ENCODE assay signal across 28 mouse cellular contexts in genomic region chr5:61863426-61863825, GRCm38 (mm10). TPM values are rescaled to one million over a fixed set of nuclear protein-coding genes. Genes with fewer than 3 reads are reported as not detected.
DNase-seq lines count a peak whose midpoint lies in the region; ATAC-seq and TF ChIP-seq lines count a peak whose summit lies in the region.
"Had no signal": no experiment of that assay in that cellular context is flagged by ENCODE, and none has a peak within 500 bp of the region (broad histone marks: within the 10 kb centered on the region; RNA-seq: fewer than 3 reads in every experiment).

No protein-coding gene starts in this region.

- no peaks in the 10 kb centered on the region for H3K4me1 ChIP-seq in forebrain, postnatal 0 days (ENCODE audit: insufficient read depth)
- H3K4me1 ChIP-seq in forebrain, embryonic 12.5 days = no peaks in the 10 kb centered on the region
- no peaks in the 10 kb centered on the region for H3K4me1 ChIP-seq in midbrain, embryonic 14.5 days (ENCODE audit: control insufficient read depth, insufficient read depth, low read length)
- no peaks in the 10 kb centered on the region for H3K4me1 ChIP-seq in midbrain, embryonic 11.5 days (ENCODE audit: control insufficient read depth, insufficient read depth, low read length)
- H3K4me1 ChIP-seq: forebrain, embryonic 15.5 days; heart, embryonic 10.5 days; hindbrain, embryonic 15.5 days; limb, embryonic 12.5 days; liver, embryonic 12.5 days; neural tube, embryonic 13.5 days; stomach, embryonic 15.5 days had no signal

- H3K4me2 ChIP-seq in forebrain, postnatal 0 days (ENCODE audit: low read depth) = no peak overlapping the region
- H3K4me2 ChIP-seq in forebrain, embryonic 12.5 days = no peak overlapping the region
- no peak overlapping the region for H3K4me2 ChIP-seq in midbrain, embryonic 14.5 days (ENCODE audit: low read length)
- no peak overlapping the region for H3K4me2 ChIP-seq in midbrain, embryonic 11.5 days
- H3K4me2 ChIP-seq: forebrain, embryonic 15.5 days; hindbrain, embryonic 15.5 days; limb, embryonic 12.5 days; liver, embryonic 12.5 days; neural tube, embryonic 13.5 days; stomach, embryonic 15.5 days had no signal

- H3K27me3 ChIP-seq in forebrain, postnatal 0 days (ENCODE audit: insufficient read depth, low read length) = no peaks in the 10 kb centered on the region
- no peaks in the 10 kb centered on the region for H3K27me3 ChIP-seq in forebrain, embryonic 12.5 days
- no peaks in the 10 kb centered on the region for H3K27me3 ChIP-seq in midbrain, embryonic 14.5 days (ENCODE audit: control insufficient read depth, insufficient read depth, low read length)
- H3K27me3 ChIP-seq in midbrain, embryonic 11.5 days (ENCODE audit: control insufficient read depth, insufficient read depth, low read length) = no peaks in the 10 kb centered on the region
- H3K27me3 ChIP-seq: forebrain, embryonic 15.5 days; hindbrain, embryonic 15.5 days; limb, embryonic 12.5 days; liver, embryonic 12.5 days; neural tube, embryonic 13.5 days; stomach, embryonic 15.5 days had no signal

- DNase-seq in forebrain, postnatal 0 days = peak; percentile 30
- peak; percentile 48 for DNase-seq in midbrain, embryonic 14.5 days
- no peak for DNase-seq in midbrain, embryonic 11.5 days (ENCODE audit: low spot score, missing footprints)
- DNase-seq in layer of hippocampus, adult 2 months (ENCODE audit: low spot score in 2 of 2) = peak; percentile 58 to 60
- DNase-seq in telencephalon, adult 2 months (ENCODE audit: low read depth, low spot score) = peak; percentile 16
- DNase-seq in heart, postnatal 25 days (ENCODE audit: low spot score) = no peak
- DNase-seq: cerebellum, adult 11-12 months; gastrocnemius, postnatal 36 days; kidney, postnatal 36 days; lung, adult 2 months; lung, postnatal 4 days; right cerebral cortex, postnatal 25 days had no signal

- no peak for TF ChIP-seq CTCF in forebrain, postnatal 0 days (IDR thresholded peaks at IDR 0.05; ENCODE audit: low read depth)
- TF ChIP-seq CTCF in layer of hippocampus, adult 2 months (conservative IDR thresholded peaks at IDR 0.05) = no peak

- H3K36me3 ChIP-seq in forebrain, postnatal 0 days (ENCODE audit: insufficient read depth) = no peaks in the 10 kb centered on the region
- H3K36me3 ChIP-seq in forebrain, embryonic 12.5 days (replicated peaks) = no peaks in the 10 kb centered on the region
- no peaks in the 10 kb centered on the region for H3K36me3 ChIP-seq in midbrain, embryonic 14.5 days (ENCODE audit: control insufficient read depth, insufficient read depth, low read length)
- H3K36me3 ChIP-seq in midbrain, embryonic 11.5 days (ENCODE audit: control insufficient read depth, insufficient read depth, low read length) = no peaks in the 10 kb centered on the region
- H3K36me3 ChIP-seq: forebrain, embryonic 15.5 days; heart, embryonic 10.5 days; hindbrain, embryonic 15.5 days; limb, embryonic 12.5 days; liver, embryonic 12.5 days; neural tube, embryonic 13.5 days; stomach, embryonic 15.5 days had no signal

- ATAC-seq in forebrain, postnatal 0 days = no peak
- ATAC-seq in forebrain, embryonic 12.5 days (ENCODE audit: low FRiP score) = no peak
- ATAC-seq in midbrain, embryonic 14.5 days (ENCODE audit: low FRiP score, low TSS enrichment) = no peak
- no peak for ATAC-seq in midbrain, embryonic 11.5 days (ENCODE audit: low FRiP score)
- ATAC-seq: forebrain, embryonic 15.5 days; intestine, embryonic 16.5 days; liver, embryonic 12.5 days had no signal

- no peak overlapping the region for H3K27ac ChIP-seq in forebrain, postnatal 0 days (ENCODE audit: low read depth, low read length)
- H3K27ac ChIP-seq in forebrain, embryonic 12.5 days = no peak overlapping the region
- no peak overlapping the region for H3K27ac ChIP-seq in midbrain, embryonic 14.5 days (replicated peaks; ENCODE audit: low read depth, low read length)
- no peak overlapping the region for H3K27ac ChIP-seq in midbrain, embryonic 11.5 days (ENCODE audit: low read depth, low read length)
- peak overlapping the region; percentile 73 for H3K27ac ChIP-seq in layer of hippocampus, adult 2 months
- H3K27ac ChIP-seq: forebrain, embryonic 15.5 days; heart, embryonic 10.5 days; hindbrain, embryonic 15.5 days; limb, embryonic 12.5 days; liver, embryonic 12.5 days; neural tube, embryonic 13.5 days; stomach, embryonic 15.5 days had no signal

- no peaks in the 10 kb centered on the region for H3K9me3 ChIP-seq in forebrain, postnatal 0 days (ENCODE audit: low read length)
- no peaks in the 10 kb centered on the region for H3K9me3 ChIP-seq in forebrain, embryonic 12.5 days
- no peaks in the 10 kb centered on the region for H3K9me3 ChIP-seq in midbrain, embryonic 14.5 days (ENCODE audit: control insufficient read depth, low read length)
- H3K9me3 ChIP-seq in midbrain, embryonic 11.5 days (ENCODE audit: control insufficient read depth, low read length) = no peaks in the 10 kb centered on the region
- H3K9me3 ChIP-seq: forebrain, embryonic 15.5 days; heart, embryonic 10.5 days; hindbrain, embryonic 15.5 days; limb, embryonic 12.5 days; liver, embryonic 12.5 days; neural tube, embryonic 13.5 days; stomach, embryonic 15.5 days had no signal

- WGBS in forebrain, postnatal 0 days = 46% methylated on average over 3 of the region's 3 CpGs
- WGBS in forebrain, embryonic 12.5 days = 47% methylated on average over 3 of the region's 3 CpGs
- WGBS in midbrain, embryonic 14.5 days = 69% methylated on average over 3 of the region's 3 CpGs
- WGBS in midbrain, embryonic 11.5 days = 69% methylated on average over 3 of the region's 3 CpGs

- no peak overlapping the region for H3K9ac ChIP-seq in forebrain, postnatal 0 days
- no peak overlapping the region for H3K9ac ChIP-seq in forebrain, embryonic 12.5 days
- H3K9ac ChIP-seq in midbrain, embryonic 14.5 days (replicated peaks; ENCODE audit: low read length) = no peak overlapping the region
- H3K9ac ChIP-seq in midbrain, embryonic 11.5 days (ENCODE audit: low read length) = no peak overlapping the region
- H3K9ac ChIP-seq: forebrain, embryonic 15.5 days; hindbrain, embryonic 15.5 days; limb, embryonic 12.5 days; liver, embryonic 12.5 days; neural tube, embryonic 13.5 days; stomach, embryonic 15.5 days had no signal

- intact Hi-C loops in heart, postnatal 25 days (cut with DNase I) = no loop called here

- no peak overlapping the region for H3K4me3 ChIP-seq in forebrain, postnatal 0 days (ENCODE audit: low read depth, low read length)
- H3K4me3 ChIP-seq in forebrain, embryonic 12.5 days (replicated peaks) = no peak overlapping the region
- no peak overlapping the region for H3K4me3 ChIP-seq in midbrain, embryonic 14.5 days (replicated peaks; ENCODE audit: low read depth, low read length)
- no peak overlapping the region for H3K4me3 ChIP-seq in midbrain, embryonic 11.5 days (ENCODE audit: low read depth, low read length)
- no peak overlapping the region for H3K4me3 ChIP-seq in layer of hippocampus, adult 2 months
- H3K4me3 ChIP-seq: forebrain, embryonic 15.5 days; heart, embryonic 10.5 days; hindbrain, embryonic 15.5 days; limb, embryonic 12.5 days; liver, embryonic 12.5 days; neural tube, embryonic 13.5 days; stomach, embryonic 15.5 days had no signal

RNA-seq across cellular contexts. Expression of gene G6pd2, which starts 54.8 kb away (rescaled TPM):
- total RNA-seq in forebrain, postnatal 0 days (2014; rRNA removed) = not detected in 2 replicates
- not detected in 2 replicates for polyA plus RNA-seq in forebrain, postnatal 0 days (2015; fragmentation: Nextera tagmentation; extraction: Ambion mirVana)
- not detected in 2 replicates for polyA plus RNA-seq in forebrain, embryonic 12.5 days (2016; fragmentation: Nextera tagmentation; extraction: Ambion mirVana)
- not detected in 2 replicates for polyA plus RNA-seq in midbrain, embryonic 14.5 days (2014; fragmentation: Nextera tagmentation; extraction: Ambion mirVana)
- polyA plus RNA-seq in midbrain, embryonic 11.5 days (2014; fragmentation: Nextera tagmentation; extraction: Ambion mirVana) = not detected in 2 replicates
- not detected for total RNA-seq in layer of hippocampus, adult 2 months (2021)
- not detected for total RNA-seq in heart, postnatal 25 days (2021)
- total RNA-seq: adrenal gland, adult 18-20 months; gastrocnemius, postnatal 36 days; left cerebral cortex, adult 8-10 months had no signal
- polyA plus RNA-seq: C2C12; forebrain, embryonic 15.5 days; heart, embryonic 10.5 days; heart, postnatal 0 days; hindbrain, embryonic 15.5 days; intestine, embryonic 16.5 days; kidney, embryonic 14.5 days; limb, embryonic 12.5 days; liver, embryonic 12.5 days; lung, adult 2 months; neural tube, embryonic 13.5 days; spleen, adult 2 months; thymus, postnatal 0 days had no signal

Comparison
In these comparisons a context has a peak if more than half of its experiments do, and no peak if none do; other contexts are left out.
1. DNase-seq: peak in forebrain, postnatal 0 days (single experiment), midbrain, embryonic 14.5 days (single experiment), layer of hippocampus, adult 2 months (2 of 2) and telencephalon, adult 2 months (single experiment); none in midbrain, embryonic 11.5 days (single experiment) and heart, postnatal 25 days (single experiment).